Mouse (Mus musculus) MEL (cell line): ENCODE measurements around the gene Xpo6.

Experiments used
- CTCF ChIP-seq, 3 experiments: IDR thresholded peaks in 2 of 3; conservative IDR thresholded peaks in 1 of 3; 2 replicates each; pipeline ENCODE4 v1.5.1; 2011 to 2012; ENCODE audit warnings: low read length in 3 of 3, low read depth in 2 of 3, mild to moderate bottlenecking in 2 of 3, improper control_type of control experiment in 1 of 3, inconsistent platforms in 1 of 3, mixed read lengths in 1 of 3, moderate library complexity in 1 of 3; ENCODE audit not compliant: control insufficient read depth in 1 of 3, insufficient read depth in 1 of 3, poor library complexity in 1 of 3, severe bottlenecking in 1 of 3
- GATA1 ChIP-seq: IDR thresholded peaks from 2 replicates; pipeline ENCODE4 v1.6.1; 2011; ENCODE audit warnings: low read depth, low read length, improper control_type of control experiment
- POLR2AphosphoS2 ChIP-seq: IDR thresholded peaks from 2 replicates; pipeline ENCODE4 v1.6.1; 2011; ENCODE audit warnings: low read length, improper control_type of control experiment
- TCF12 ChIP-seq: IDR thresholded peaks from 2 replicates; pipeline ENCODE4 v1.6.1; 2014; ENCODE audit warnings: low read depth, mild to moderate bottlenecking, inconsistent platforms, low read length, improper control_type of control experiment, moderate library complexity
- UBTF ChIP-seq: IDR thresholded peaks from 2 replicates; pipeline ENCODE4 v1.6.1; 2012; ENCODE audit warnings: low read depth, mild to moderate bottlenecking, inconsistent platforms, low read length, improper control_type of control experiment, moderate library complexity, borderline replicate concordance; ENCODE audit not compliant: insufficient read depth

DNA sequence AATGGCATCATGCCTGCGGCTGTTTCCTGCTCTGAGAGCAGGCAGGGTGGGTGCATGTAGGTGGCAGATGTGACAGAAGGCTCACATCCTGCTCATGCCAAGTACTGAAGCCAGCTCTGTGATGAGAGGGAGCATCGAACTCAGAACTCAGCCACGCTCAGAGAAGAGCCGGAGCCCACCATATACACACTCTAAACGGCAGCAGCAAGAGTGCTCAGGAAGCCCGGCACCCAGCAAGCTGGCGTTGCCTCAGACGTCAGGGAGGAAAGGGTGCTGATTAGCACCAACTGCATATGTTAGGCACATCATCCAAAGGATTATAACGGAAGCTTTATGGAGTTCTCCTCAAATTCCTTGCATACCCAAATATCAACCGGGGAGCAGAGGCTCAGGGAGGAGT, 112.7 kb downstream of the Xpo6 start:
- TF ChIP-seq UBTF (no peak), POLR2AphosphoS2 (no peak), GATA1 (no peak), CTCF (IDR thresholded peaks at IDR 0.05 in 2 of 3, conservative IDR thresholded peaks at IDR 0.05 in 1 of 3; ENCODE audit: control insufficient read depth in 1 of 3, insufficient read depth in 1 of 3, low read depth in 2 of 3, low read length in 3 of 3, poor library complexity in 1 of 3, severe bottlenecking in 1 of 3) (no peak), TCF12 (no peak)
